Mouse (Mus musculus): ENCODE data around the gene Nfkb2. TPM values are rescaled to one million over a fixed set of nuclear protein-coding genes. Genes with fewer than 3 reads are reported as not detected.

Nfkb2 gene
- total and polyA plus RNA-seq, 2 experiments from 2014 or later = 1.9 to 4.7 TPM

GRCm38 (mm10) chr19:46308303-46308702 lies 4.2 kb downstream of the Nfkb2 start:
- DNase-seq (ENCODE audit: low spot score) (no peak), ATAC-seq (no peak)
- Histone ChIP-seq H3K9me3 (ENCODE audit: low read length) (no peaks in the 10 kb centered on the region), H3K27me3 (ENCODE audit: insufficient read depth, low read length) (0 out of 2 replicates have a peak, but pooled peaks cover 4% of the 10 kb centered on the region), H3K36me3 (ENCODE audit: insufficient read depth, low read length) (peaks cover 23% of the 10 kb centered on the region; the same call in 1 of the 2 replicates), H3K27ac (no peak overlapping the region), H3K9ac (replicated peaks; ENCODE audit: low read length) (no peak overlapping the region), H3K4me3 (ENCODE audit: low read length) (peak overlapping the region; percentile 45; the same call in 1 of the 2 replicates), H3K4me1 (ENCODE audit: insufficient read depth, low read length) (peaks cover 6% of the 10 kb centered on the region; the same call in 1 of the 2 replicates), H3K4me2 (ENCODE audit: low read depth, low read length) (peak overlapping the region; percentile 86)
- 64% methylated on average over 16 of the region's 16 CpGs for WGBS
- no peak for TF ChIP-seq CTCF (IDR thresholded peaks at IDR 0.05; ENCODE audit: low read depth)

GRCm38 (mm10) chr19:46308706-46309435 lies 4.8 kb downstream of the Nfkb2 start:
- 0 out of 2 replicates have a peak, but pooled peaks cover 4% of the 10 kb centered on the region for H3K27me3 ChIP-seq (ENCODE audit: insufficient read depth, low read length)
- ATAC-seq (peak; percentile 66), DNase-seq (ENCODE audit: low spot score) (peak; percentile 95)
- peak overlapping the region; percentile 45 for H3K4me3 ChIP-seq (ENCODE audit: low read length)
- peak overlapping the region; percentile 52 for H3K9ac ChIP-seq (replicated peaks; ENCODE audit: low read length)
- peak; percentile 92 for TF ChIP-seq CTCF (IDR thresholded peaks at IDR 0.05; ENCODE audit: low read depth)
- H3K4me1 ChIP-seq (ENCODE audit: insufficient read depth, low read length) = peaks cover 6% of the 10 kb centered on the region; the same call in 1 of the 2 replicates
- H3K9me3 ChIP-seq (ENCODE audit: low read length) = no peaks in the 10 kb centered on the region
- H3K4me2 ChIP-seq (ENCODE audit: low read depth, low read length) = peak overlapping the region; percentile 86
- H3K27ac ChIP-seq = no peak overlapping the region
- H3K36me3 ChIP-seq (ENCODE audit: insufficient read depth, low read length) = peaks cover 23% of the 10 kb centered on the region; the same call in 1 of the 2 replicates
- WGBS = 1% methylated on average over 46 of the region's 47 CpGs

- ATAC-seq (no peak), DNase-seq (ENCODE audit: low spot score) (no peak)
- Histone ChIP-seq H3K27ac (no peak overlapping the region), H3K4me2 (ENCODE audit: low read depth, low read length) (no peak overlapping the region), H3K36me3 (ENCODE audit: insufficient read depth, low read length) (peaks cover 23% of the 10 kb centered on the region; the same call in 1 of the 2 replicates), H3K27me3 (ENCODE audit: insufficient read depth, low read length) (0 out of 2 replicates have a peak, but pooled peaks cover 4% of the 10 kb centered on the region), H3K9me3 (ENCODE audit: low read length) (no peaks in the 10 kb centered on the region), H3K9ac (replicated peaks; ENCODE audit: low read length) (no peak overlapping the region), H3K4me1 (ENCODE audit: insufficient read depth, low read length) (peaks cover 4% of the 10 kb centered on the region; the same call in 1 of the 2 replicates), H3K4me3 (ENCODE audit: low read length) (no peak overlapping the region)
- TF ChIP-seq CTCF (IDR thresholded peaks at IDR 0.05; ENCODE audit: low read depth) = no peak
- WGBS = 82% methylated on average over 21 of the region's 21 CpGs
Observed at GRCm38 (mm10) chr19:46309651-46310305, 5.7 kb downstream of the Nfkb2 start.

- Histone ChIP-seq H3K4me3 (ENCODE audit: low read length) (no peak overlapping the region), H3K9ac (replicated peaks; ENCODE audit: low read length) (no peak overlapping the region), H3K36me3 (ENCODE audit: insufficient read depth, low read length) (peaks cover 23% of the 10 kb centered on the region; the same call in 1 of the 2 replicates), H3K4me1 (ENCODE audit: insufficient read depth, low read length) (no peaks in the 10 kb centered on the region), H3K4me2 (ENCODE audit: low read depth, low read length) (no peak overlapping the region), H3K27ac (no peak overlapping the region), H3K9me3 (ENCODE audit: low read length) (no peaks in the 10 kb centered on the region), H3K27me3 (ENCODE audit: insufficient read depth, low read length) (0 out of 2 replicates have a peak, but pooled peaks cover under 1% of the 10 kb centered on the region)
- WGBS = 87% methylated on average over 12 of the region's 12 CpGs
- no peak for TF ChIP-seq CTCF (IDR thresholded peaks at IDR 0.05; ENCODE audit: low read depth)
- no peak for DNase-seq (ENCODE audit: low spot score)
- ATAC-seq = no peak
Observed at GRCm38 (mm10) chr19:46310312-46310865, 6.3 kb downstream of the Nfkb2 start.

GRCm38 (mm10) chr19:46311341-46311740 lies 7.2 kb downstream of the Nfkb2 start:
- DNase-seq (ENCODE audit: low spot score) = no peak
- no peak overlapping the region for H3K27ac ChIP-seq
- H3K36me3 ChIP-seq (ENCODE audit: insufficient read depth, low read length) = peaks cover 23% of the 10 kb centered on the region; the same call in 1 of the 2 replicates
- H3K27me3 ChIP-seq (ENCODE audit: insufficient read depth, low read length) = 0 out of 2 replicates have a peak, but pooled peaks cover 2% of the 10 kb centered on the region
- 90% methylated on average over 9 of the region's 9 CpGs for WGBS
- no peaks in the 10 kb centered on the region for H3K9me3 ChIP-seq (ENCODE audit: low read length)
- H3K4me1 ChIP-seq (ENCODE audit: insufficient read depth, low read length) = no peaks in the 10 kb centered on the region
- no peak for TF ChIP-seq CTCF (IDR thresholded peaks at IDR 0.05; ENCODE audit: low read depth)
- H3K9ac ChIP-seq (replicated peaks; ENCODE audit: low read length) = no peak overlapping the region
- H3K4me3 ChIP-seq (ENCODE audit: low read length) = no peak overlapping the region
- no peak overlapping the region for H3K4me2 ChIP-seq (ENCODE audit: low read depth, low read length)
- no peak for ATAC-seq

- no peak for ATAC-seq
- no peak for DNase-seq (ENCODE audit: low spot score)
- no peak overlapping the region for H3K9ac ChIP-seq (replicated peaks; ENCODE audit: low read length)
- no peak overlapping the region for H3K4me2 ChIP-seq (ENCODE audit: low read depth, low read length)
- 90% methylated on average over 21 of the region's 21 CpGs for WGBS
- H3K27me3 ChIP-seq (ENCODE audit: insufficient read depth, low read length) = 0 out of 2 replicates have a peak, but pooled peaks cover 6% of the 10 kb centered on the region
- no peak overlapping the region for H3K4me3 ChIP-seq (ENCODE audit: low read length)
- H3K36me3 ChIP-seq (ENCODE audit: insufficient read depth, low read length) = peaks cover 23% of the 10 kb centered on the region; the same call in 1 of the 2 replicates
- no peaks in the 10 kb centered on the region for H3K4me1 ChIP-seq (ENCODE audit: insufficient read depth, low read length)
- no peak for TF ChIP-seq CTCF (IDR thresholded peaks at IDR 0.05; ENCODE audit: low read depth)
- H3K27ac ChIP-seq = no peak overlapping the region
- no peaks in the 10 kb centered on the region for H3K9me3 ChIP-seq (ENCODE audit: low read length)
Observed at GRCm38 (mm10) chr19:46312566-46312965, 8.4 kb downstream of the Nfkb2 start.
